In the genomic region with DNA sequence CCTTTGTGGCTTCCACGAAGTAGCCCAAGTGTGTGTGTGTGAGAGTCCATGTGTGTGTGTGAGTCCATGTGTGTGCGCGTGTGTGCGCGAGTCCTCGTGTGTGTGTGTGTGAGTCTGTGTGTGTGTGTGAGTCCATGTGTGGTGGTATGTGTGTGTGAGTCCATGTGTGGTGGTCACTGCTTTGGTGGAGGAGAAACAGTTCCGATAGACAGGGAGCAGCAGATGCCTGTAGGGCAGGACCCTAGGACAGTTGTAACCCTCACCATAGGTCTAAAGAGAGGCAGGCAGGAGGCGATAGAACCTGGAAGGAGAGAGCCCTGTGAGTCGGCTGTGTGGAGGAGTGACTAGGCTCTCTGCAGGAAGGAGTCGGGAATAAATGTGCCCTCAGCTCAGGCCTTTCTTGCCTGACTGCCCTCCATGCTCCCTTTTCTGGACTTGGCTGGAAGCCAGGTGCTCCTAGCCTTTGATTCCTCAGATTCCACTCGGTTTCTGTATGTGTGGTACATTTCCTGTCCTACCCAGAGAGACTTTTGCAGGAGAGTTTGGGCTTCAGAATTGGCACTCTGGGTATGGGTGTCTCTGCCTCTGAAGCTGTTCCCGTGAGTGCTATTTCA, we compare ENCODE assay signal across 9 mouse cellular contexts. TPM values are rescaled to one million over a fixed set of nuclear protein-coding genes. Genes with fewer than 3 reads are reported as not detected.
DNase-seq lines count a peak whose midpoint lies in the region; ATAC-seq and TF ChIP-seq lines count a peak whose summit lies in the region.
"Had no signal": no experiment of that assay in that cellular context is flagged by ENCODE, and none has a peak within 500 bp of the region (broad histone marks: within the 10 kb centered on the region; RNA-seq: fewer than 3 reads in every experiment).

No protein-coding gene starts in this region.

- no peak overlapping the region for H3K9ac ChIP-seq in hindbrain, embryonic 14.5 days
- no peak overlapping the region for H3K9ac ChIP-seq in hindbrain, embryonic 16.5 days (ENCODE audit: low read depth, low read length)
- no peak overlapping the region for H3K9ac ChIP-seq in kidney, embryonic 15.5 days

- WGBS in hindbrain, embryonic 14.5 days = 83% methylated on average over 12 of the region's 12 CpGs
- 81% methylated on average over 12 of the region's 12 CpGs for WGBS in hindbrain, embryonic 16.5 days
- WGBS in bone marrow, adult 2 months = 89% methylated on average over 12 of the region's 12 CpGs
- WGBS in kidney, embryonic 15.5 days = 62% methylated on average over 12 of the region's 12 CpGs

- no peaks in the 10 kb centered on the region for H3K27me3 ChIP-seq in hindbrain, embryonic 14.5 days (ENCODE audit: control insufficient read depth, insufficient read depth, low read length)
- H3K27me3 ChIP-seq in hindbrain, embryonic 16.5 days (replicated peaks; ENCODE audit: control insufficient read depth, insufficient read depth, low read length) = no peaks in the 10 kb centered on the region
- no peaks in the 10 kb centered on the region for H3K27me3 ChIP-seq in kidney, embryonic 15.5 days

- H3K9me3 ChIP-seq in hindbrain, embryonic 14.5 days (ENCODE audit: control insufficient read depth, low read length) = no peaks in the 10 kb centered on the region
- no peaks in the 10 kb centered on the region for H3K9me3 ChIP-seq in hindbrain, embryonic 16.5 days (ENCODE audit: control insufficient read depth, low read length)
- H3K9me3 ChIP-seq in kidney, embryonic 15.5 days (replicated peaks) = no peaks in the 10 kb centered on the region

- H3K4me3 ChIP-seq in hindbrain, embryonic 14.5 days (replicated peaks; ENCODE audit: low read length) = no peak overlapping the region
- H3K4me3 ChIP-seq in hindbrain, embryonic 16.5 days (ENCODE audit: low read length) = no peak overlapping the region
- H3K4me3 ChIP-seq in bone marrow, adult 2 months (replicated peaks; ENCODE audit: control insufficient read depth, low read depth, low read length) = no peak overlapping the region
- no peak overlapping the region for H3K4me3 ChIP-seq in kidney, embryonic 15.5 days (replicated peaks)
- H3K4me3 ChIP-seq: layer of hippocampus, adult 2 months had no signal

- no peaks in the 10 kb centered on the region for H3K4me1 ChIP-seq in hindbrain, embryonic 14.5 days (replicated peaks; ENCODE audit: control insufficient read depth, insufficient read depth, low read length)
- no peaks in the 10 kb centered on the region for H3K4me1 ChIP-seq in hindbrain, embryonic 16.5 days (ENCODE audit: control insufficient read depth, insufficient read depth, low read depth, low read length)
- H3K4me1 ChIP-seq in bone marrow, adult 2 months (ENCODE audit: control insufficient read depth, insufficient read depth, low read length) = peaks cover 1% of the 10 kb centered on the region
- H3K4me1 ChIP-seq in kidney, embryonic 15.5 days = peaks cover 21% of the 10 kb centered on the region

- no peak for TF ChIP-seq POLR2A in bone marrow, adult 2 months (IDR thresholded peaks at IDR 0.05; ENCODE audit: borderline replicate concordance, control insufficient read depth, low read depth, low read length)

- ATAC-seq in hindbrain, embryonic 14.5 days (ENCODE audit: low FRiP score) = peak; percentile 21; the same call in 1 of the 2 replicates
- ATAC-seq in hindbrain, embryonic 16.5 days = no peak
- peak; percentile 79 for ATAC-seq in kidney, embryonic 15.5 days (replicated peaks; ENCODE audit: low FRiP score)

- TF ChIP-seq CTCF in bone marrow, adult 2 months (IDR thresholded peaks at IDR 0.05; ENCODE audit: control insufficient read depth, insufficient read depth, low read length) = peak; percentile 8; the same call in 1 of the 2 replicates

- H3K4me2 ChIP-seq in hindbrain, embryonic 14.5 days (replicated peaks) = no peak overlapping the region
- no peak overlapping the region for H3K4me2 ChIP-seq in hindbrain, embryonic 16.5 days (ENCODE audit: low read length)
- H3K4me2 ChIP-seq in kidney, embryonic 15.5 days = no peak overlapping the region

- no peak overlapping the region for H3K27ac ChIP-seq in hindbrain, embryonic 14.5 days
- no peak overlapping the region for H3K27ac ChIP-seq in hindbrain, embryonic 16.5 days (ENCODE audit: low read depth, low read length)
- H3K27ac ChIP-seq in bone marrow, adult 2 months (ENCODE audit: control insufficient read depth, insufficient read depth, low read depth, low read length, poor library complexity) = no peak overlapping the region
- H3K27ac ChIP-seq in kidney, embryonic 15.5 days = peak overlapping the region; percentile 78
- H3K27ac ChIP-seq: layer of hippocampus, adult 2 months had no signal

- intact Hi-C loops in gastrocnemius, postnatal 36 days (cut with DNase I) = no loop called here

- peaks cover 18% of the 10 kb centered on the region for H3K36me3 ChIP-seq in hindbrain, embryonic 14.5 days (replicated peaks; ENCODE audit: control insufficient read depth, insufficient read depth)
- no peaks in the 10 kb centered on the region for H3K36me3 ChIP-seq in hindbrain, embryonic 16.5 days (ENCODE audit: control insufficient read depth, insufficient read depth, low read length)
- H3K36me3 ChIP-seq in kidney, embryonic 15.5 days = peaks cover 22% of the 10 kb centered on the region

- peak; percentile 23 for DNase-seq in adrenal gland, adult 2 months
- DNase-seq in adrenal gland, postnatal 4 days (ENCODE audit: low spot score in 2 of 2) = no peak
- DNase-seq in hindbrain, embryonic 14.5 days (ENCODE audit: low spot score) = no peak
- DNase-seq in gastrocnemius, postnatal 36 days = no peak
- no peak for DNase-seq in neural tube, embryonic 10.5 days (ENCODE audit: extremely low spot score, low spot score)

RNA-seq across cellular contexts. Expression of a gene that starts 5.0 kb away (rescaled TPM):
- under 1 TPM in 1 of 2 experiments, not detected in 1; 0.38 TPM for total RNA-seq in adrenal gland, adult 2 months (2021)
- polyA plus RNA-seq in adrenal gland, adult 2 months (2012; rRNA removed) = 0.12 and 0.27 TPM in 2 replicates
- total RNA-seq in adrenal gland, postnatal 4 days (2021) = under 1 TPM in 1 of 2 experiments, not detected in 1; 0.25 TPM
- 0.40 TPM in 1 of 2 replicates, not detected in the other for polyA plus RNA-seq in hindbrain, embryonic 14.5 days (2014; fragmentation: Nextera tagmentation; extraction: Ambion mirVana)
- polyA plus RNA-seq in hindbrain, embryonic 16.5 days (2015; fragmentation: Nextera tagmentation; extraction: Ambion mirVana) = 0.10 and 0.16 TPM in 2 replicates
- polyA plus RNA-seq in bone marrow, adult 2 months (2011; ENCODE audit: insufficient read depth, insufficient read length, low replicate concordance, missing spikeins) = 2.8 and 3.4 TPM in 2 replicates
- polyA plus RNA-seq in kidney, embryonic 15.5 days (2015; fragmentation: Nextera tagmentation; extraction: Ambion mirVana) = 0.30 and 0.39 TPM in 2 replicates
- not detected for total RNA-seq in gastrocnemius, postnatal 36 days (2021)
- total RNA-seq: layer of hippocampus, adult 2 months had no signal

RNA-seq across cellular contexts. Expression of a gene that starts 42.2 kb away (rescaled TPM):
- 10 to 100 TPM; 30.4 to 42.2 TPM for total RNA-seq in adrenal gland, adult 2 months (2021)
- polyA plus RNA-seq in adrenal gland, adult 2 months (2012; rRNA removed) = 66.7 and 69.0 TPM in 2 replicates
- 10 to 100 TPM; 33.5 to 33.9 TPM for total RNA-seq in adrenal gland, postnatal 4 days (2021)
- polyA plus RNA-seq in hindbrain, embryonic 14.5 days (2014; fragmentation: Nextera tagmentation; extraction: Ambion mirVana) = 49.6 and 51.2 TPM in 2 replicates
- polyA plus RNA-seq in hindbrain, embryonic 16.5 days (2015; fragmentation: Nextera tagmentation; extraction: Ambion mirVana) = 48.9 and 51.8 TPM in 2 replicates
- polyA plus RNA-seq in bone marrow, adult 2 months (2011; ENCODE audit: insufficient read depth, insufficient read length, low replicate concordance, missing spikeins) = 9.4 and 21.6 TPM in 2 replicates
- 66.7 and 68.6 TPM in 2 replicates for polyA plus RNA-seq in kidney, embryonic 15.5 days (2015; fragmentation: Nextera tagmentation; extraction: Ambion mirVana)
- 10 to 100 TPM; 25.3 to 27.3 TPM for total RNA-seq in gastrocnemius, postnatal 36 days (2021)

RNA-seq across cellular contexts. Expression of a gene that starts 44.4 kb away (rescaled TPM):
- 1 to 10 TPM in 1 of 2 experiments, under 1 TPM in 1; 0.35 to 1.5 TPM for total RNA-seq in adrenal gland, adult 2 months (2021)
- polyA plus RNA-seq in adrenal gland, adult 2 months (2012; rRNA removed) = 0.62 and 0.67 TPM in 2 replicates
- under 1 TPM; 0.42 to 0.56 TPM for total RNA-seq in adrenal gland, postnatal 4 days (2021)
- polyA plus RNA-seq in hindbrain, embryonic 14.5 days (2014; fragmentation: Nextera tagmentation; extraction: Ambion mirVana) = 0.74 and 1.4 TPM in 2 replicates
- 0.81 and 1.2 TPM in 2 replicates for polyA plus RNA-seq in hindbrain, embryonic 16.5 days (2015; fragmentation: Nextera tagmentation; extraction: Ambion mirVana)
- 0.83 and 1.5 TPM in 2 replicates for polyA plus RNA-seq in bone marrow, adult 2 months (2011; ENCODE audit: insufficient read depth, insufficient read length, low replicate concordance, missing spikeins)
- polyA plus RNA-seq in kidney, embryonic 15.5 days (2015; fragmentation: Nextera tagmentation; extraction: Ambion mirVana) = 4.1 and 4.9 TPM in 2 replicates
- total RNA-seq in gastrocnemius, postnatal 36 days (2021) = under 1 TPM; 0.23 to 0.35 TPM
